Mouse (Mus musculus) colon, adult 2 months (tissue): ENCODE results near the gene Cnot4. TPM values are rescaled to one million over a fixed set of nuclear protein-coding genes. Genes with fewer than 3 reads are reported as not detected.

ENCODE experiments used
- polyA plus RNA-seq: library from polyadenylated mRNA; depleted of rRNA; stranded (reverse); fragments of >200 nt; gene quantifications from 2 replicates; pipeline ENCODE4 v1.2.3, GENCODE M21; 2012; rRNA removed

Gene Cnot4
- 5.2 and 5.7 TPM in 2 replicates for polyA plus RNA-seq

GRCm38 (mm10) chr6:35133579-35134488 lies at the start of gene Cnot4:
Gene Cnot4, minus strand, starts transcription at chr6:35133724.

GRCm38 (mm10) chr6:35176979-35177649 lies 43.6 kb upstream of the Cnot4 start, which contains the start of gene Nup205:
Gene Nup205, plus strand, starts transcription at chr6:35177421.

GRCm38 (mm10) chr6:34988081-34988761 lies 145.3 kb downstream of the Cnot4 start, which contains the start of gene Slc23a4:
Gene Slc23a4, minus strand, starts transcription at chr6:34988404.

Other genes starting within 250 kb of the Cnot4 start
- gene Wdr91, start 222.8 kb downstream of the Cnot4 start, polyA plus RNA-seq: 8.5 and 9.7 TPM in 2 replicates
- not detected in 2 replicates for gene Stra8, start 213.6 kb downstream of the Cnot4 start, polyA plus RNA-seq
- 8.4 and 8.5 TPM in 2 replicates for gene Slc23a4, start 145.3 kb downstream of the Cnot4 start, polyA plus RNA-seq
- 7.2 and 9.0 TPM in 2 replicates for gene Nup205, start 43.7 kb upstream of the Cnot4 start, polyA plus RNA-seq
- 0.08 TPM in 1 of 2 replicates, not detected in the other for gene Slc13a4, start 174.4 kb upstream of the Cnot4 start, polyA plus RNA-seq
- 0.17 and 0.28 TPM in 2 replicates for gene Fam180a, start 192.4 kb upstream of the Cnot4 start, polyA plus RNA-seq